ENCODE assay signal across 9 mouse cellular contexts in the genomic region with DNA sequence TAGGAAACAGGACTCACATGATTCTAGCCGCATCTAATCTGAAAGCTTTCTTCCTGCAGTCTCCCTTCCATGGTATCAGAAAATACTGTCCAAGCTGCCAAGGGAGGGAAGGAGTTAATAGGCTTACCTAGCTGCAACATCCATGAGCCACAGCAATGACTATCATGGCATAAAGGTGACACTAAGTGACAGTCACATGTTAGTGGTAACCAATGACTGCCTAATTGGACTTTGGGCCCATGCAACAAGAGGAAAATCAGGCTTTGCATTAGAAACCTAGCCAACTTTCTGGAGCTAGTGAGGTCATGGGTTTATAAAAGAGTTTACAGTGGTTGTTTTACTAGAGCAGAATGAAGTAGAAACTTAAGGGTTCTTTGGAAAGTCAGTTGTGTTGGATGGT.
"Had no signal": no experiment of that assay in that cellular context is flagged by ENCODE, and none has a peak within 500 bp of the region (broad histone marks: within the 10 kb centered on the region; RNA-seq: fewer than 3 reads in every experiment).

No protein-coding gene starts in this region.

- H3K9me3 ChIP-seq: liver, embryonic 13.5 days had no signal

- H3K4me2 ChIP-seq: liver, embryonic 13.5 days; lung, embryonic 14.5 days; midbrain, embryonic 11.5 days had no signal

- H3K27ac ChIP-seq: kidney, postnatal 0 days; liver, embryonic 13.5 days had no signal

- H3K27me3 ChIP-seq: liver, embryonic 13.5 days had no signal

- H3K4me1 ChIP-seq: liver, embryonic 13.5 days had no signal

- ATAC-seq: intestine, embryonic 16.5 days had no signal

- H3K4me3 ChIP-seq: liver, embryonic 13.5 days had no signal

- H3K36me3 ChIP-seq: liver, embryonic 13.5 days had no signal

- H3K9ac ChIP-seq: liver, embryonic 13.5 days; lung, embryonic 14.5 days had no signal

- DNase-seq: kidney, adult 8-10 months; liver, embryonic 13.5 days; lung, embryonic 14.5 days; midbrain, embryonic 14.5 days; thymus, adult 18-20 months; thymus, postnatal 4 days had no signal
